Mouse (Mus musculus): ENCODE results near the gene Wnt9a. TPM values are rescaled to one million over a fixed set of nuclear protein-coding genes. Genes with fewer than 3 reads are reported as not detected.

Gene Wnt9a
- polyA plus RNA-seq, 1 experiment: 7.5 TPM

GRCm38 (mm10) chr11:59312060-59312459 lies 5.3 kb downstream of the Wnt9a start:
- Histone ChIP-seq H3K4me1 (ENCODE audit: control insufficient read depth, insufficient read depth, low read length) (0 out of 2 replicates have a peak, but pooled peaks cover 5% of the 10 kb centered on the region), H3K4me3 (ENCODE audit: insufficient read depth, low read length) (no peak overlapping the region), H3K27ac (ENCODE audit: insufficient read depth, low read length) (no peak overlapping the region)
- TF ChIP-seq POLR2A (IDR thresholded peaks at IDR 0.05; ENCODE audit: low read depth, low read length): no peak
- TF ChIP-seq CTCF (IDR thresholded peaks at IDR 0.05; ENCODE audit: borderline replicate concordance, insufficient read depth, low read length): no peak

GRCm38 (mm10) chr11:59312501-59312900 lies 5.8 kb downstream of the Wnt9a start:
- 0 out of 2 replicates have a peak, but pooled peaks cover 5% of the 10 kb centered on the region for H3K4me1 ChIP-seq (ENCODE audit: control insufficient read depth, insufficient read depth, low read length)
- TF ChIP-seq CTCF (IDR thresholded peaks at IDR 0.05; ENCODE audit: borderline replicate concordance, insufficient read depth, low read length) (no peak), POLR2A (IDR thresholded peaks at IDR 0.05; ENCODE audit: low read depth, low read length) (no peak)
- H3K4me3 ChIP-seq (ENCODE audit: insufficient read depth, low read length): no peak overlapping the region
- H3K27ac ChIP-seq (ENCODE audit: insufficient read depth, low read length): no peak overlapping the region

- Histone ChIP-seq H3K27ac (ENCODE audit: insufficient read depth, low read length) (no peak overlapping the region), H3K4me1 (ENCODE audit: control insufficient read depth, insufficient read depth, low read length) (0 out of 2 replicates have a peak, but pooled peaks cover 5% of the 10 kb centered on the region)
- TF ChIP-seq POLR2A (IDR thresholded peaks at IDR 0.05; ENCODE audit: low read depth, low read length): no peak
- no peak for TF ChIP-seq CTCF (IDR thresholded peaks at IDR 0.05; ENCODE audit: borderline replicate concordance, insufficient read depth, low read length)
Observed at GRCm38 (mm10) chr11:59313029-59313811, 6.5 kb downstream of the Wnt9a start.

GRCm38 (mm10) chr11:59313944-59314343 lies 7.2 kb downstream of the Wnt9a start:
- H3K27ac ChIP-seq (ENCODE audit: insufficient read depth, low read length): no peak overlapping the region
- no peak overlapping the region for H3K4me3 ChIP-seq (ENCODE audit: insufficient read depth, low read length)
- H3K4me1 ChIP-seq (ENCODE audit: control insufficient read depth, insufficient read depth, low read length): no peaks in the 10 kb centered on the region
- TF ChIP-seq POLR2A (IDR thresholded peaks at IDR 0.05; ENCODE audit: low read depth, low read length) (no peak), CTCF (IDR thresholded peaks at IDR 0.05; ENCODE audit: borderline replicate concordance, insufficient read depth, low read length) (no peak)

More at GRCm38 (mm10) chr11:59313029-59313811, 6.5 kb downstream of the Wnt9a start:
- no peak overlapping the region for H3K4me3 ChIP-seq (ENCODE audit: insufficient read depth, low read length)

GRCm38 (mm10) chr11:59316517-59316916 lies 9.8 kb downstream of the Wnt9a start:
- Histone ChIP-seq H3K4me1 (ENCODE audit: control insufficient read depth, insufficient read depth, low read length) (no peaks in the 10 kb centered on the region), H3K27ac (ENCODE audit: insufficient read depth, low read length) (no peak overlapping the region), H3K4me3 (ENCODE audit: insufficient read depth, low read length) (no peak overlapping the region)
- no peak for TF ChIP-seq POLR2A (IDR thresholded peaks at IDR 0.05; ENCODE audit: low read depth, low read length)
- no peak for TF ChIP-seq CTCF (IDR thresholded peaks at IDR 0.05; ENCODE audit: borderline replicate concordance, insufficient read depth, low read length)

- no peak overlapping the region for H3K27ac ChIP-seq (ENCODE audit: insufficient read depth, low read length)
- TF ChIP-seq CTCF (IDR thresholded peaks at IDR 0.05; ENCODE audit: borderline replicate concordance, insufficient read depth, low read length) (no peak), POLR2A (IDR thresholded peaks at IDR 0.05; ENCODE audit: low read depth, low read length) (no peak)
Observed at GRCm38 (mm10) chr11:59322988-59323387, 16.3 kb downstream of the Wnt9a start.

GRCm38 (mm10) chr11:59324777-59325176 lies 18.0 kb downstream of the Wnt9a start:
- Histone ChIP-seq H3K4me3 (ENCODE audit: insufficient read depth, low read length) (no peak overlapping the region), H3K27ac (ENCODE audit: insufficient read depth, low read length) (no peak overlapping the region), H3K4me1 (ENCODE audit: control insufficient read depth, insufficient read depth, low read length) (no peaks in the 10 kb centered on the region)
- TF ChIP-seq CTCF (IDR thresholded peaks at IDR 0.05; ENCODE audit: borderline replicate concordance, insufficient read depth, low read length) (no peak), POLR2A (IDR thresholded peaks at IDR 0.05; ENCODE audit: low read depth, low read length) (no peak)

More at GRCm38 (mm10) chr11:59322988-59323387, 16.3 kb downstream of the Wnt9a start:
- Histone ChIP-seq H3K4me3 (ENCODE audit: insufficient read depth, low read length) (no peak overlapping the region), H3K4me1 (ENCODE audit: control insufficient read depth, insufficient read depth, low read length) (no peaks in the 10 kb centered on the region)

GRCm38 (mm10) chr11:59327625-59328024 lies 20.9 kb downstream of the Wnt9a start:
- Histone ChIP-seq H3K27ac (ENCODE audit: insufficient read depth, low read length) (no peak overlapping the region), H3K4me1 (ENCODE audit: control insufficient read depth, insufficient read depth, low read length) (no peaks in the 10 kb centered on the region), H3K4me3 (ENCODE audit: insufficient read depth, low read length) (no peak overlapping the region)
- no peak for TF ChIP-seq POLR2A (IDR thresholded peaks at IDR 0.05; ENCODE audit: low read depth, low read length)
- TF ChIP-seq CTCF (IDR thresholded peaks at IDR 0.05; ENCODE audit: borderline replicate concordance, insufficient read depth, low read length): no peak

- TF ChIP-seq POLR2A (IDR thresholded peaks at IDR 0.05; ENCODE audit: low read depth, low read length): no peak
- TF ChIP-seq CTCF (IDR thresholded peaks at IDR 0.05; ENCODE audit: borderline replicate concordance, insufficient read depth, low read length): no peak
- no peak overlapping the region for H3K27ac ChIP-seq (ENCODE audit: insufficient read depth, low read length)
Observed at GRCm38 (mm10) chr11:59329616-59330015, 22.9 kb downstream of the Wnt9a start.

GRCm38 (mm10) chr11:59330560-59330959 lies 23.8 kb downstream of the Wnt9a start:
- H3K4me3 ChIP-seq (ENCODE audit: insufficient read depth, low read length): no peak overlapping the region

More at GRCm38 (mm10) chr11:59329616-59330015, 22.9 kb downstream of the Wnt9a start:
- Histone ChIP-seq H3K4me1 (ENCODE audit: control insufficient read depth, insufficient read depth, low read length) (no peaks in the 10 kb centered on the region), H3K4me3 (ENCODE audit: insufficient read depth, low read length) (no peak overlapping the region)

More at GRCm38 (mm10) chr11:59330560-59330959, 23.8 kb downstream of the Wnt9a start:
- no peaks in the 10 kb centered on the region for H3K4me1 ChIP-seq (ENCODE audit: control insufficient read depth, insufficient read depth, low read length)
- H3K27ac ChIP-seq (ENCODE audit: insufficient read depth, low read length): no peak overlapping the region
- TF ChIP-seq CTCF (IDR thresholded peaks at IDR 0.05; ENCODE audit: borderline replicate concordance, insufficient read depth, low read length) (peak; percentile 64), POLR2A (IDR thresholded peaks at IDR 0.05; ENCODE audit: low read depth, low read length) (no peak)
